Mouse (Mus musculus): ENCODE measurements at regions not wholly inside any gene's neighbourhood (a gene's known extent, or its start where the extent isn't known, plus 50 kb on each side); places are given as distances from the start of the nearest gene placed in this dataset.

GRCm38 (mm10) chr4:40625911-40626310, 77.1 kb downstream of the Aptx start:
- no peak for TF ChIP-seq CTCF (IDR thresholded peaks at IDR 0.05; ENCODE audit: low read depth)
- DNase-seq: no peak

More at GRCm38 (mm10) chr4:40625911-40626310, 77.1 kb downstream of the Aptx start:
- Histone ChIP-seq H3K9ac (no peak overlapping the region), H3K27ac (ENCODE audit: low read depth, low read length) (no peak overlapping the region), H3K27me3 (ENCODE audit: insufficient read depth, low read length) (no peaks in the 10 kb centered on the region), H3K4me3 (ENCODE audit: low read depth, low read length) (no peak overlapping the region), H3K36me3 (ENCODE audit: insufficient read depth) (no peaks in the 10 kb centered on the region), H3K9me3 (ENCODE audit: low read length) (no peaks in the 10 kb centered on the region), H3K4me1 (ENCODE audit: insufficient read depth) (no peaks in the 10 kb centered on the region), H3K4me2 (ENCODE audit: low read depth) (no peak overlapping the region)
- WGBS: 29% methylated on average over 6 of the region's 6 CpGs
- no peak for ATAC-seq

Measured in forebrain, postnatal 0 days (tissue).